Mouse (Mus musculus): ENCODE data around the gene Pak6. TPM values are rescaled to one million over a fixed set of nuclear protein-coding genes. Genes with fewer than 3 reads are reported as not detected.

The Pak6 gene
- polyA plus RNA-seq, 1 experiment from 2014 or later: 0.30 TPM

GRCm38 (mm10) chr2:118744621-118745020, 81.5 kb downstream of the Pak6 start:
- peaks cover 30% of the 10 kb centered on the region for H3K4me1 ChIP-seq (ENCODE audit: control insufficient read depth, low read depth, low read length)
- no peak overlapping the region for H3K9ac ChIP-seq (ENCODE audit: low read depth, low read length)
- no peaks in the 10 kb centered on the region for H3K9me3 ChIP-seq (replicated peaks; ENCODE audit: control insufficient read depth, low read length)
- no peaks in the 10 kb centered on the region for H3K36me3 ChIP-seq (ENCODE audit: control insufficient read depth, insufficient read depth)
- H3K4me3 ChIP-seq (ENCODE audit: low read depth, low read length): peak overlapping the region; percentile 85
- no peak for ATAC-seq (ENCODE audit: low read depth)
- 12% methylated on average over 7 of the region's 7 CpGs for WGBS (ENCODE audit: insufficient replicate concordance)
- no peak overlapping the region for H3K27ac ChIP-seq (ENCODE audit: low read length)
- H3K27me3 ChIP-seq (ENCODE audit: control insufficient read depth, insufficient read depth, low read depth, low read length): peaks cover 9% of the 10 kb centered on the region; the same call in 1 of the 2 replicates
- peak overlapping the region; percentile 99 for H3K4me2 ChIP-seq (ENCODE audit: low read depth, low read length)

GRCm38 (mm10) chr2:118745232-118745884, 82.3 kb downstream of the Pak6 start, which contains the start of gene Inafm2:
Gene Inafm2 (plus strand): TSS chr2:118745758.
- WGBS (ENCODE audit: insufficient replicate concordance): under 1% methylated on average over 53 of the region's 57 CpGs
- peak; percentile 90 for ATAC-seq (ENCODE audit: low read depth)
- Histone ChIP-seq H3K27ac (ENCODE audit: low read length) (peak within 1 kb of the TSS; percentile 46), H3K27me3 (ENCODE audit: control insufficient read depth, insufficient read depth, low read depth, low read length) (peaks cover 9% of the 10 kb centered on the region; the same call in 1 of the 2 replicates), H3K9me3 (replicated peaks; ENCODE audit: control insufficient read depth, low read length) (no peaks in the 10 kb centered on the region), H3K4me1 (ENCODE audit: control insufficient read depth, low read depth, low read length) (peaks cover 30% of the 10 kb centered on the region), H3K4me2 (ENCODE audit: low read depth, low read length) (peak within 1 kb of the TSS; percentile 99), H3K36me3 (ENCODE audit: control insufficient read depth, insufficient read depth) (no peaks in the 10 kb centered on the region), H3K9ac (ENCODE audit: low read depth, low read length) (peak within 1 kb of the TSS; percentile 89), H3K4me3 (ENCODE audit: low read depth, low read length) (peak within 1 kb of the TSS; percentile 85)

GRCm38 (mm10) chr2:118745915-118746901, 83.1 kb downstream of the Pak6 start:
- peaks cover 30% of the 10 kb centered on the region for H3K4me1 ChIP-seq (ENCODE audit: control insufficient read depth, low read depth, low read length)
- WGBS (ENCODE audit: insufficient replicate concordance): under 1% methylated on average over 109 of the region's 113 CpGs
- peak; percentile 35 for ATAC-seq (ENCODE audit: low read depth)
- peak overlapping the region; percentile 46 for H3K27ac ChIP-seq (ENCODE audit: low read length)
- no peaks in the 10 kb centered on the region for H3K36me3 ChIP-seq (ENCODE audit: control insufficient read depth, insufficient read depth)
- H3K9me3 ChIP-seq (replicated peaks; ENCODE audit: control insufficient read depth, low read length): no peaks in the 10 kb centered on the region
- H3K4me2 ChIP-seq (ENCODE audit: low read depth, low read length): peak overlapping the region; percentile 99
- H3K4me3 ChIP-seq (ENCODE audit: low read depth, low read length): peak overlapping the region; percentile 85
- H3K27me3 ChIP-seq (ENCODE audit: control insufficient read depth, insufficient read depth, low read depth, low read length): peaks cover 9% of the 10 kb centered on the region; the same call in 1 of the 2 replicates
- H3K9ac ChIP-seq (ENCODE audit: low read depth, low read length): peak overlapping the region; percentile 89

GRCm38 (mm10) chr2:118747301-118747960, 84.3 kb downstream of the Pak6 start:
- no peak overlapping the region for H3K27ac ChIP-seq (ENCODE audit: low read length)
- H3K4me2 ChIP-seq (ENCODE audit: low read depth, low read length): peak overlapping the region; percentile 99
- H3K4me1 ChIP-seq (ENCODE audit: control insufficient read depth, low read depth, low read length): peaks cover 38% of the 10 kb centered on the region
- H3K27me3 ChIP-seq (ENCODE audit: control insufficient read depth, insufficient read depth, low read depth, low read length): peaks cover 9% of the 10 kb centered on the region; the same call in 1 of the 2 replicates
- 33% methylated on average over 10 of the region's 10 CpGs for WGBS (ENCODE audit: insufficient replicate concordance)
- peak overlapping the region; percentile 85 for H3K4me3 ChIP-seq (ENCODE audit: low read depth, low read length)
- H3K9ac ChIP-seq (ENCODE audit: low read depth, low read length): peak overlapping the region; percentile 89; the same call in 1 of the 2 replicates
- H3K36me3 ChIP-seq (ENCODE audit: control insufficient read depth, insufficient read depth): no peaks in the 10 kb centered on the region
- no peak for ATAC-seq (ENCODE audit: low read depth)
- H3K9me3 ChIP-seq (replicated peaks; ENCODE audit: control insufficient read depth, low read length): no peaks in the 10 kb centered on the region

Other genes with a start within 250 kb of the Pak6 start
- gene Srp14, start 183.6 kb upstream of the Pak6 start, polyA plus RNA-seq (2015; fragmentation: Nextera tagmentation; extraction: Ambion mirVana): 85.3 and 92.3 TPM in 2 replicates
- gene Bmf, start 113.6 kb upstream of the Pak6 start, polyA plus RNA-seq (2015; fragmentation: Nextera tagmentation; extraction: Ambion mirVana): 0.59 and 0.62 TPM in 2 replicates
- 40.6 and 42.3 TPM in 2 replicates for gene Bub1b, start 65.1 kb upstream of the Pak6 start, polyA plus RNA-seq (2015; fragmentation: Nextera tagmentation; extraction: Ambion mirVana)
- gene Ankrd63, start 40.7 kb downstream of the Pak6 start, polyA plus RNA-seq (2015; fragmentation: Nextera tagmentation; extraction: Ambion mirVana): 0.02 and 0.06 TPM in 2 replicates
- 2.3 and 3.0 TPM in 2 replicates for gene Plcb2, start 65.1 kb downstream of the Pak6 start, polyA plus RNA-seq (2015; fragmentation: Nextera tagmentation; extraction: Ambion mirVana)
- 12.0 and 12.1 TPM in 2 replicates for gene Inafm2, start 82.5 kb downstream of the Pak6 start, polyA plus RNA-seq (2015; fragmentation: Nextera tagmentation; extraction: Ambion mirVana)
- 0.26 and 0.37 TPM in 2 replicates for gene Ccdc9b, start 99.4 kb downstream of the Pak6 start, polyA plus RNA-seq (2015; fragmentation: Nextera tagmentation; extraction: Ambion mirVana)
- gene Phgr1, start 109.5 kb downstream of the Pak6 start, polyA plus RNA-seq (2015; fragmentation: Nextera tagmentation; extraction: Ambion mirVana): 0.85 TPM in 1 of 2 replicates, not detected in the other
- 0.19 TPM in 2 replicates for gene Disp2, start 116.4 kb downstream of the Pak6 start, polyA plus RNA-seq (2015; fragmentation: Nextera tagmentation; extraction: Ambion mirVana)
- 63.5 and 64.4 TPM in 2 replicates for gene Knstrn, start 150.7 kb downstream of the Pak6 start, polyA plus RNA-seq (2015; fragmentation: Nextera tagmentation; extraction: Ambion mirVana)
- 45.3 and 50.3 TPM in 2 replicates for gene Ivd, start 198.7 kb downstream of the Pak6 start, polyA plus RNA-seq (2015; fragmentation: Nextera tagmentation; extraction: Ambion mirVana)
- gene Bahd1, start 237.1 kb downstream of the Pak6 start, polyA plus RNA-seq (2015; fragmentation: Nextera tagmentation; extraction: Ambion mirVana): 2.9 and 3.0 TPM in 2 replicates

Data from liver, embryonic 16.5 days (tissue).